Comparison of ENCODE assay signal across 34 mouse cellular contexts in genomic region chr3:76739221-76739620, GRCm38 (mm10).
"Had no signal": no experiment of that assay in that cellular context is flagged by ENCODE, and none has a peak within 500 bp of the region (broad histone marks: within the 10 kb centered on the region; RNA-seq: fewer than 3 reads in every experiment).

No protein-coding gene starts in this region.

- ATAC-seq: hindbrain, embryonic 16.5 days; hindbrain, postnatal 0 days; inflammation-experienced regulatory T-cells, adult 6 months; intestine, embryonic 15.5 days; intestine, embryonic 16.5 days; intestine, postnatal 0 days had no signal

- H3K4me1 ChIP-seq: heart, embryonic 12.5 days; heart, embryonic 13.5 days; heart, embryonic 15.5 days; hindbrain, embryonic 10.5 days; hindbrain, embryonic 12.5 days; hindbrain, embryonic 13.5 days; hindbrain, embryonic 15.5 days; intestine, embryonic 15.5 days; kidney, embryonic 15.5 days had no signal

- H3K4me3 ChIP-seq: heart, embryonic 12.5 days; heart, embryonic 13.5 days; heart, embryonic 15.5 days; hindbrain, embryonic 10.5 days; hindbrain, embryonic 12.5 days; hindbrain, embryonic 13.5 days; hindbrain, embryonic 15.5 days; intestine, embryonic 15.5 days; kidney, embryonic 15.5 days; layer of hippocampus, adult 2 months; left cerebral cortex, adult 2 months had no signal

- DNase-seq: heart, postnatal 10 days; heart, postnatal 14 days; heart, postnatal 36 days; heart, postnatal 4 days; kidney, adult 11 months; kidney, adult 18-20 months; kidney, adult 2 months; kidney, adult 8-10 months; kidney, adult 9 months; kidney, postnatal 10 days; kidney, postnatal 14 days; kidney, postnatal 25 days; kidney, postnatal 36 days; kidney, postnatal 4 days; layer of hippocampus, adult 9-11 months; layer of hippocampus, postnatal 36 days had no signal

- H3K27me3 ChIP-seq: heart, embryonic 12.5 days; heart, embryonic 13.5 days; heart, embryonic 15.5 days; hindbrain, embryonic 12.5 days; hindbrain, embryonic 13.5 days; hindbrain, embryonic 15.5 days; intestine, embryonic 15.5 days; kidney, embryonic 15.5 days had no signal

- H3K9me3 ChIP-seq: heart, embryonic 12.5 days; heart, embryonic 13.5 days; heart, embryonic 15.5 days; hindbrain, embryonic 10.5 days; hindbrain, embryonic 12.5 days; hindbrain, embryonic 13.5 days; hindbrain, embryonic 15.5 days; intestine, embryonic 15.5 days; kidney, embryonic 15.5 days had no signal

- H3K36me3 ChIP-seq: heart, embryonic 12.5 days; heart, embryonic 13.5 days; heart, embryonic 15.5 days; hindbrain, embryonic 10.5 days; hindbrain, embryonic 12.5 days; hindbrain, embryonic 13.5 days; hindbrain, embryonic 15.5 days; intestine, embryonic 15.5 days; kidney, embryonic 15.5 days had no signal

- H3K27ac ChIP-seq: heart, embryonic 13.5 days; heart, embryonic 15.5 days; hindbrain, embryonic 10.5 days; hindbrain, embryonic 12.5 days; hindbrain, embryonic 13.5 days; hindbrain, embryonic 14.5 days; hindbrain, embryonic 15.5 days; hindbrain, postnatal 0 days; intestine, embryonic 15.5 days; kidney, embryonic 15.5 days; kidney, postnatal 0 days; layer of hippocampus, adult 2 months; left cerebral cortex, adult 2 months had no signal
